Mouse (Mus musculus): ENCODE results near the gene Adra2b. TPM values are rescaled to one million over a fixed set of nuclear protein-coding genes. Genes with fewer than 3 reads are reported as not detected.

Gene Adra2b
- polyA plus RNA-seq (2012; rRNA removed) = 0.54 and 1.1 TPM in 2 replicates

GRCm38 (mm10) chr2:127362459-127363281, at the start of gene Adra2b:
Gene Adra2b, plus strand, starts transcription at chr2:127363208.
- no peak for DNase-seq (ENCODE audit: low read depth)

- DNase-seq (ENCODE audit: low read depth) = no peak
Measured at GRCm38 (mm10) chr2:127313878-127314277, 49.1 kb upstream of the Adra2b start.

GRCm38 (mm10) chr2:127314467-127315154, 48.4 kb upstream of the Adra2b start:
- no peak for DNase-seq (ENCODE audit: low read depth)

- DNase-seq (ENCODE audit: low read depth) = no peak
Measured at GRCm38 (mm10) chr2:127315155-127315470, 47.9 kb upstream of the Adra2b start.

GRCm38 (mm10) chr2:127316431-127316830, 46.6 kb upstream of the Adra2b start:
- no peak for DNase-seq (ENCODE audit: low read depth)

- DNase-seq (ENCODE audit: low read depth) = no peak
Measured at GRCm38 (mm10) chr2:127318136-127318535, 44.9 kb upstream of the Adra2b start.

GRCm38 (mm10) chr2:127319071-127319470, 43.9 kb upstream of the Adra2b start:
- no peak for DNase-seq (ENCODE audit: low read depth)

- no peak for DNase-seq (ENCODE audit: low read depth)
Measured at GRCm38 (mm10) chr2:127322671-127323285, 40.2 kb upstream of the Adra2b start.

GRCm38 (mm10) chr2:127323667-127324066, 39.3 kb upstream of the Adra2b start:
- DNase-seq (ENCODE audit: low read depth) = no peak

GRCm38 (mm10) chr2:127324456-127324855, 38.6 kb upstream of the Adra2b start:
- DNase-seq (ENCODE audit: low read depth) = no peak

- DNase-seq (ENCODE audit: low read depth) = no peak
Measured at GRCm38 (mm10) chr2:127328090-127328851, 34.7 kb upstream of the Adra2b start.

- no peak for DNase-seq (ENCODE audit: low read depth)
Measured at GRCm38 (mm10) chr2:127332807-127333570, 30.0 kb upstream of the Adra2b start.

GRCm38 (mm10) chr2:127333945-127334603, 28.9 kb upstream of the Adra2b start:
- DNase-seq (ENCODE audit: low read depth) = no peak

- DNase-seq (ENCODE audit: low read depth) = no peak
Measured at GRCm38 (mm10) chr2:127335078-127335541, 27.9 kb upstream of the Adra2b start.

GRCm38 (mm10) chr2:127335767-127336496, 27.1 kb upstream of the Adra2b start, which contains the start of gene Dusp2:
Gene Dusp2, plus strand, starts transcription at chr2:127336159.
- DNase-seq (ENCODE audit: low read depth) = no peak

- no peak for DNase-seq (ENCODE audit: low read depth)
Measured at GRCm38 (mm10) chr2:127336497-127336832, 26.5 kb upstream of the Adra2b start.

- DNase-seq (ENCODE audit: low read depth) = no peak
Measured at GRCm38 (mm10) chr2:127336885-127337284, 26.1 kb upstream of the Adra2b start.

GRCm38 (mm10) chr2:127337531-127337930, 25.5 kb upstream of the Adra2b start:
- no peak for DNase-seq (ENCODE audit: low read depth)

GRCm38 (mm10) chr2:127338012-127338411, 25.0 kb upstream of the Adra2b start:
- no peak for DNase-seq (ENCODE audit: low read depth)

- DNase-seq (ENCODE audit: low read depth) = no peak
Measured at GRCm38 (mm10) chr2:127338416-127338815, 24.6 kb upstream of the Adra2b start, which contains the start of gene Astl. Gene Astl, plus strand, starts transcription at chr2:127338639.

Data from gonadal fat pad, adult 2 months (tissue).